Mouse (Mus musculus) liver, embryonic 14.5 days (tissue): Measurements from ENCODE around the gene Hbb-bs.
A peak's percentile ranks its signal among the peaks of the same experiment; 100 is the strongest.

Experiments used
- CTCF ChIP-seq: IDR thresholded peaks from 2 replicates; pipeline ENCODE4 v1.5.1; 2016; ENCODE audit warnings: antibody characterized with exemption, low read depth, control low read depth
- EP300 ChIP-seq: IDR thresholded peaks from 2 replicates; pipeline ENCODE4 v1.6.1; 2016; ENCODE audit warnings: antibody characterized with exemption, low read depth

- TF ChIP-seq CTCF (no peak), EP300 (peak; percentile 65)
These were observed 3.3 kb downstream of the Hbb-bs start for GRCm38 (mm10) chr7:103824597-103824996.
